Mouse (Mus musculus) liver, adult 2 months (tissue): ENCODE data around the gene Dusp1.

Source experiments
- CTCF ChIP-seq: fragments of 200-500 bp; IDR thresholded peaks from 2 replicates; pipeline ENCODE4 v1.5.1; 2011; ENCODE audit warnings: low read depth, low read length, control low read depth
- POLR2A ChIP-seq: fragments of 200-500 bp; IDR thresholded peaks from 2 replicates; pipeline ENCODE4 v1.6.1; 2011; ENCODE audit warnings: low read length, control low read depth; ENCODE audit not compliant: insufficient read depth; ENCODE audit errors: extremely low read depth

DNA sequence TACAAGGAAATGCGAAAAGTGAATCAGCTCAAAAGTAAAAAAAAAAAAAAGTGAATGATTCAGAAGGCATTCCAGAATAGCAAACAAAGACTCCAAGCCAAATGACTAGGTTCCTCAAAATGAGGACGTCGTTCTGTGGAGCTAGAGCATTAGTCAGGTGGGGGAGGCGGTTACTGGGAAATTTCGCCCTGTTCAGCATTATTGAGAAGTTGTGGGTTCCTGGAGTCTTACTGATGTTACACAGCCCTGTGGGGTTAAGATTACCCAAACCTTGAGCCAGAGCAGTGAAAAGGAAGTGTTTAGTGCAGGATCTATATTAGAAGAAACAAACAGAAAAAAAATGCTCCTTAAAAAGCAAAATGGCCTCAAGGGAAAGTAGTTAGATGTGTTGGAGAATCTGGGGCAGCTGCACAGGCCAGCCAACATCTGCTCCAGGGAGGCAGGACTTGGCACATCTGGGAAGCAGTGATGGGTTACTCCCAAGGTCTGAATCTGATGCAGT lies 28.0 kb downstream of the Dusp1 start:
- TF ChIP-seq POLR2A (no peak), CTCF (no peak)
